Mouse (Mus musculus) cerebellum, adult 11 months (tissue): ENCODE measurements at regions not wholly inside any gene's neighbourhood (a gene's known extent, or its start where the extent isn't known, plus 50 kb on each side); places are given as distances from the start of the nearest gene placed in this dataset.

Experiments
- DNase-seq: peaks from one replicate; pipeline ENCODE4 v3.0.0; 2022

GRCm38 (mm10) chr16:93110912-93111311 is 285.0 kb upstream of the Runx1 start:
- DNase-seq, result no peak

- no peak for DNase-seq
These were observed 284.5 kb upstream of the Runx1 start for GRCm38 (mm10) chr16:93110451-93110850.

- no peak for DNase-seq
These were observed 283.9 kb upstream of the Runx1 start for GRCm38 (mm10) chr16:93109683-93110407.

DNA sequence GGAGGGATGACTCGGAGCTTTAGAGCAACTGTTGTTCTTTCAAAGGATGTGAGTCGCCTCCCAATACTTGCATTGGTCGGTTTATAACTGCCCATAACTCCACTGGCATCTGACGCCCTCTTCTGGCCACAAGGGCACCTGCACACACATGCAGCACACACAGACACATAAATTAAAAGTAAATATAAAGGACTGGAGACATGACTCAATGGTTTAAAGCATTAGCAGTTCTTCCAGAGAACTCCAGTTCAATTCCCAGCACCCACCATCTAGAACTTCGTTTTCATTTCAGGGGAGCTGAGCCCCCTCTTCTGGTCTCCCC is 281.5 kb upstream of the Runx1 start:
- no peak for DNase-seq

DNA sequence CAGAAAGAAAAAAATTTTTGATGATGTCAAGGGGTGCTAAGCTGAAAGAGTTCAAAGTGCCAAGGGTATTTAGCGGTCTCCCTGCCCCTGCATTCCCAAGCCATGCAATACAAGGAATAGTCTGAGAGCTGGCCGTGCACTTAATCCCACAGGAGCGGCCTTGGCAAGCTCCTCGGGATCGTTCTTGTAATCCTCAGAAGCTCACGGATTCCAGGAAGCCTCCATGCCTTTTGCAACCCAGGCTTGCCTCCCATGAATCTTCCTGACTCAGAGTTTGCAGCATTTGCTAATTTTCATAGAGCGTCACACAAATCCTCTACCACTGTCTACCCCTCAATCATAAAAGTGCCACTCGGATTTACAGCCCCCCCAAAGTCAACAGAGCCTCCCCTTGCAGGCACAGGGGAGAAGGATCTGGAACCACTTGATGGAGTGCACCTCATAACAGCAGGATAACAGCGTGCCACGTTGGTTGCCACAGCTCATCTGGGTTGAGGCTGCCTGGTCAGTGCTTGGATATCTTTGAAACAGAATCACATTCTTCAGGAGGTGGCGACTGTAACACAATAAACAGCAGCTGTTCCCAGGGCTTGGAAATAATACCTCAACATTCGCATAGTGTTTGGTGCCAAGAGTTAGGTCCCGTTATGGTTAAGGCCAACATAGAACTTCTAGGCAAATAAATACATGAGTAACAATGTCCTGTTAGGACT is 281.0 kb upstream of the Runx1 start:
- no peak for DNase-seq

- no peak for DNase-seq
These were observed 276.2 kb upstream of the Runx1 start for GRCm38 (mm10) chr16:93102174-93102573.

GRCm38 (mm10) chr16:93098057-93098456 is 272.1 kb upstream of the Runx1 start:
- no peak for DNase-seq

GRCm38 (mm10) chr16:93096175-93096574 is 270.2 kb upstream of the Runx1 start:
- DNase-seq, result no peak

DNA sequence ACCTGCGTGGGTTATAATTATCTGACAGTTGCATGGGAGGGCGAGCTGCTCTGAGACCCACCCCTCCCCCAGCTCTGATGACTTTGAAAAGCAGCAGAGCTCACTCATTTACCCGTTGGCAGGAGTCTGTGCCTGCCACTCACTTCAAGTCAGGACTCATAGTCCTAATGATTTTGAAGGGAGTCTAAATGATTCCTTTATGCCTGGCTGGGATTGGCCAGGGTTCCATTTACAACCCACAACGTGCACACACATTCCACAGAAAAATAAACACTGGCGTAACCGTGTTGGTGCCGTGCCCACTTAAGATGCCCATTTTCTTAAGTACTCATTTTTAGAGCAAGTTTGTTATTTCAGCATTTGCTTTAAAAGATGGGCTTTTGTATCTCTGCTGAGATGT is 266.8 kb upstream of the Runx1 start:
- no peak for DNase-seq

DNA sequence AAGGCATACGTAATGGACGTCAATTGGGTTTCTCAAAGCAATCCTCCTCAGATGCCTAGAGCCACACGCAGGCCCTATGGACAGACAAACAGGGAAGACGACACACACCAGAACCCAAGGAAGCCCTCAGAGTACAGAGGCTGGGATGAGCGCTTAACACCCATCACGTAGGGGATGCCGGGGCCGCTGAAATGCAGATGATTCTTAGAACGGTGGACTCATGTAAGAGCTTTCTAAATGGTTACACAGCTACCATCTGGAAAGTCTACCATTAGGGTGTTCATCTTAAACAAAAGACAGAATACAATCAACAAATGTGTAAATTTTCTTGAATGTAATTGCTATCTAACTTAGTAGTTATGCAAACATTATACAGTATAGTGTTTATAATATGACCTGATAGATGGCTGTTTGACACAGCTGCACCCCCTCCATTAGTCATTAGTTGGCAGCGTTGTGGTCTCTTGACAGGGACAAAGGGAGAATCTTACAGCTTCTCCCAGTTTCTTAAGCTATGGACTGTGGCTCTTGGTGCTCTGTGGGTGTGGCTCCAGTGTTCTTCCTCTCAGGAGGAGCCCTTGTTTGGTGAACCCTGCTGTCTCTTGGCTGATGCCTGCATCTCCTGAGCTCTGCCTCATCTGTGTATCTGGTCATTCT is 259.4 kb upstream of the Runx1 start:
- no peak for DNase-seq

DNA sequence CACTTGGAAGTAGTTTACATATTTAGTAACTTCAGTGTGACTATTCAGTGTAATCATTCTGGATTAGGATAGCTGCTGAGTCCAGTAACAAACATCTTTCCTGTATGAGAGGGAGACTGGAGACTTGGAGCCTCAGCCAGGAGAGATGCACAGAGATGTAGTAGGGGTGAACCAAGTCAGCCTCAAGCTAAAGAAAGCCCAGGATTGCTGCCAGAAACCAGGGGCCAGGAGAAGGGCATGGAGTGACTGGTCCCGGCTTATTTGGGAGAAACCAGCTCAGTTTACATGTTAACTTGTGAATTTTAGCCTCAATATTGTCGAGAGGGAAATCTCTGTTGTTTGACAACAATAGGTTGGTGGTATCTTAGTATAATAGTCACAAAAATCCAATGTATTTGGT is 257.8 kb upstream of the Runx1 start:
- DNase-seq, result no peak

GRCm38 (mm10) chr16:93083142-93083541 is 257.2 kb upstream of the Runx1 start:
- no peak for DNase-seq

GRCm38 (mm10) chr16:93081533-93081932 is 255.6 kb upstream of the Runx1 start:
- DNase-seq, result no peak

- no peak for DNase-seq
These were observed 253.9 kb upstream of the Runx1 start for GRCm38 (mm10) chr16:93079660-93080390.

DNA sequence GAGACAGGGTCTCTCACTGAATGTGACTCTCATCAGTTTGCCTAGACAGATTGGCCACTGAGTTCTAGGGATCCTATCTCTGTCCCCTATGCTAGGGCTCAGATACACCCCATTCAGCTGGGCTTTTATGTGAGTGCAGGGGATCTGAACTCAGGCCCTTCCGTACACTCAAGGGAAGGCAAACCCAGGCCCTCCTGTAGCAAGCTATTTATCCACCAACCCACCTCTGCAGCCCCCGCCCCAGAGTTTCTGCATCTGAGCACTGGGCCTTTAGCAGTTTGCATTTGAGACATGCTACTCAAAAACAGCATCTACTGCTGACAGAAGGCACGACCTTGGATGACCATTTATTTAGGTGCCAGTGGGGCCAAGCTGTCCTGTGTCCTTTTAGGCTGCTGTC is 253.0 kb upstream of the Runx1 start:
- no peak for DNase-seq

DNA sequence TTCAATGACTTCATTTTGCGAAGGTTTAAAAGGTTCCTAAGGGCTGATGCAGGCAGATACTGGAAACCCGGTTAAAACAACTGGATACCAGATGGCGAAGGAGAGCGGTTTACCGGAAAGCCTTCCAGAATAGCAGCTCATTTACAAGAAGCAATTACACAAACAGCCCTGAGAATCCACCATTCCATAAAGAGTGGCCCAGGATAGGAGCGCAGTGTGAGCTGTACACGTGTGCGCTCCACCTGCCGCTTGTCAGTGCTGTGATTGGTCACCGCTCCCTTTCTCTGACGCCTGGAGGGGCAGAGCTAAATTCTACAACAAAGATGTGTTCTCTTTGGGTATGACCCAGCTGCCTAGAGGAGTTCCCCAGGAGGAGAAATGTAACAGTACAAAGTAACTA is 249.5 kb upstream of the Runx1 start:
- DNase-seq, result no peak

DNA sequence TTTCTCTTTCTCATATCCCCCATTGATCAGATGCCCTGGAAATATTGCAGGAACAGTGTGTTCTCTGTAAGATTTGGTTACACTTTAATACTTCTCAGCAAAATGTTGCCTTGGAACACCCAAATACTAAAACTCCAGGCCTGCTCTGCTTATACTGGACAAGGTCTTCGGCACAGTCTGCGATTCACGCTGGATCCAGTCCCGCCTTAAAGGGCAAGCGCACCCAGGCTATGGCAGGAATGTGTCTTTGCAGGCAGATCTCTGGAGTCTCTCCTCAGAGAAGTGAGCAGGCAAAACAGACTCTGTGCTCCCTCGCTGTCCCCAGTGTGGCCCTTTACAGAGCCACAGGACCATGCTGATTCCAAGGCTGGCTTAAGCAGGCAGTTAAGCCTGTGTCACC is 246.2 kb upstream of the Runx1 start:
- DNase-seq, result no peak

- no peak for DNase-seq
These were observed 245.8 kb upstream of the Runx1 start for GRCm38 (mm10) chr16:93071726-93072125.

DNA sequence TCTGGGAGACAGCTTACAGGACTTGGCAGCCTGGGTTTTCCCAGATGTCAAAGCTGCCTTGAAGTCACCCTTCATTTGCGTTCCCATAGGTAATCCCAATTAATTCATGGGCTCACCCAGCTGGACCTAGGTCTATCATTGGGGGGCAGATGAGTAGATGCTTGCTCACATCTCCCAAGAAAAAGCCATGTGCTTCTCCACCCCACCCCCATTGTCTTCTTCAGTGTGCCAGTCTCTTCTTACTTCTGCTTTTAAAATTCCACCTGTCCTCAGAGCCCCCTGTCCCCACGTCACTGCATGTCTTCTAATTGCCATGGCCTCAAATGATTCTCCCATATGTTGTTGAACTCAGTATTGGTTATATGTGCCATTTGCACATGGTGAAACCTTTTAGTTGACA is 240.9 kb upstream of the Runx1 start:
- no peak for DNase-seq

DNA sequence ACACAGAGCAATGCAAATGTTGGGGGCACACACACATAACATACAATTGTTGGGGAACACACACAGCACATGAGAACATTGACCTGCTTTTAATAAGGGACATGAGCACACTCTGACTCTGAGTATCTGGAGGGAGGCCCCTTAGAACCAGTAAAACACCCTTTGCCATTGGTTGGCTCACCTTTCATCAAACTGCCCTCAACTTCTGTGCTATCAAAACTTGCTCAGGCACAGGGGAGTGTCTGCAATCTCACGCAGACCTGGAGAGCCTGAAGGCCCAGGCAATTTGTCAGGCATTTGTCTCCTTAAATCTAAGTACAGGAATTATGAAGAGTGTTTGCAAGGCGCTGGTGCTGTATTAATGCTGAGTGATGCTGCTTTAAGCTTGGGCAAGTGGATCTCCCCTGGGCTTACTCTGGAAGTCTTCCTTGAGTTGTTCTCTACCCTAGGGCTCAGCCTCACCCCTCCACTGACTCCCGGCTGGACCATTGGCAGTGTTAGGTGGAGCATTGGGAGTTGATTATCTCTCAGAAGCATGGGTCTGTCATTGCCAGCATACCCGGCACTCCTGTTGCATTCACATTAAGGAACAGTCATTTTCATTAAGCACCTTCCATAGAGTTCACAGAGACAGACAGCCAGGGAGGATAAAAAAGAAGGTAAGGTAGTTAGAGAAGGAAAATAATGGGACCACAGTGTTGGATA is 235.7 kb upstream of the Runx1 start:
- no peak for DNase-seq

GRCm38 (mm10) chr16:93056295-93056694 is 230.3 kb upstream of the Runx1 start:
- DNase-seq, result no peak

- no peak for DNase-seq
These were observed 229.6 kb upstream of the Runx1 start for GRCm38 (mm10) chr16:93055545-93055944.

- DNase-seq, result no peak
These were observed 225.3 kb upstream of the Runx1 start for GRCm38 (mm10) chr16:93051233-93051632.
